Mouse (Mus musculus): ENCODE data around the gene Iqschfp. TPM values are rescaled to one million over a fixed set of nuclear protein-coding genes. Genes with fewer than 3 reads are reported as not detected.
A peak's percentile ranks its signal among the peaks of the same experiment; 100 is the strongest.

Iqschfp gene
- polyA plus RNA-seq, 1 experiment from 2014 or later: not detected

- Histone ChIP-seq H3K27ac (ENCODE audit: low read length) (no peak overlapping the region), H3K4me1 (ENCODE audit: control insufficient read depth, insufficient read depth, low read length) (no peaks in the 10 kb centered on the region), H3K4me2 (ENCODE audit: low read depth, low read length) (no peak overlapping the region), H3K36me3 (ENCODE audit: control insufficient read depth, insufficient read depth, low read length) (no peaks in the 10 kb centered on the region), H3K27me3 (replicated peaks; ENCODE audit: control insufficient read depth, insufficient read depth, low read length) (no peaks in the 10 kb centered on the region), H3K9ac (ENCODE audit: low read depth, low read length) (no peak overlapping the region), H3K9me3 (ENCODE audit: control insufficient read depth, low read length) (no peaks in the 10 kb centered on the region), H3K4me3 (ENCODE audit: low read length) (no peak overlapping the region)
- no peak for ATAC-seq
- 85% methylated on average over 2 of the region's 2 CpGs for WGBS
Observed at GRCm38 (mm10) chr3:67974340-67974998, 82.4 kb downstream of the Iqschfp start.

- Histone ChIP-seq H3K4me2 (ENCODE audit: low read depth, low read length) (no peak overlapping the region), H3K27ac (ENCODE audit: low read length) (no peak overlapping the region), H3K9me3 (ENCODE audit: control insufficient read depth, low read length) (no peaks in the 10 kb centered on the region), H3K36me3 (ENCODE audit: control insufficient read depth, insufficient read depth, low read length) (no peaks in the 10 kb centered on the region), H3K27me3 (replicated peaks; ENCODE audit: control insufficient read depth, insufficient read depth, low read length) (no peaks in the 10 kb centered on the region), H3K4me1 (ENCODE audit: control insufficient read depth, insufficient read depth, low read length) (no peaks in the 10 kb centered on the region), H3K9ac (ENCODE audit: low read depth, low read length) (no peak overlapping the region), H3K4me3 (ENCODE audit: low read length) (no peak overlapping the region)
- ATAC-seq: no peak
- 79% methylated on average over 1 of the region's 1 CpGs for whole genome bisulfite sequencing
Observed at GRCm38 (mm10) chr3:67980006-67980405, 88.0 kb downstream of the Iqschfp start.

GRCm38 (mm10) chr3:67983329-67983728 lies 91.3 kb downstream of the Iqschfp start:
- no peak overlapping the region for H3K9ac ChIP-seq (ENCODE audit: low read depth, low read length)
- no peaks in the 10 kb centered on the region for H3K4me1 ChIP-seq (ENCODE audit: control insufficient read depth, insufficient read depth, low read length)
- H3K27ac ChIP-seq (ENCODE audit: low read length): no peak overlapping the region
- no peaks in the 10 kb centered on the region for H3K36me3 ChIP-seq (ENCODE audit: control insufficient read depth, insufficient read depth, low read length)
- WGBS: 55% methylated on average over 12 of the region's 12 CpGs
- H3K27me3 ChIP-seq (replicated peaks; ENCODE audit: control insufficient read depth, insufficient read depth, low read length): no peaks in the 10 kb centered on the region
- no peaks in the 10 kb centered on the region for H3K9me3 ChIP-seq (ENCODE audit: control insufficient read depth, low read length)
- H3K4me2 ChIP-seq (ENCODE audit: low read depth, low read length): no peak overlapping the region
- no peak overlapping the region for H3K4me3 ChIP-seq (ENCODE audit: low read length)
- ATAC-seq: no peak

GRCm38 (mm10) chr3:68002415-68002814 lies 110.4 kb downstream of the Iqschfp start:
- WGBS: 84% methylated on average over 4 of the region's 4 CpGs
- Histone ChIP-seq H3K9ac (ENCODE audit: low read depth, low read length) (no peak overlapping the region), H3K4me2 (ENCODE audit: low read depth, low read length) (no peak overlapping the region), H3K9me3 (ENCODE audit: control insufficient read depth, low read length) (no peaks in the 10 kb centered on the region), H3K27me3 (replicated peaks; ENCODE audit: control insufficient read depth, insufficient read depth, low read length) (no peaks in the 10 kb centered on the region), H3K4me1 (ENCODE audit: control insufficient read depth, insufficient read depth, low read length) (no peaks in the 10 kb centered on the region), H3K27ac (ENCODE audit: low read length) (no peak overlapping the region), H3K4me3 (ENCODE audit: low read length) (no peak overlapping the region), H3K36me3 (ENCODE audit: control insufficient read depth, insufficient read depth, low read length) (no peaks in the 10 kb centered on the region)
- ATAC-seq: no peak

- no peak overlapping the region for H3K4me3 ChIP-seq (ENCODE audit: low read length)
- no peaks in the 10 kb centered on the region for H3K27me3 ChIP-seq (replicated peaks; ENCODE audit: control insufficient read depth, insufficient read depth, low read length)
- no peaks in the 10 kb centered on the region for H3K4me1 ChIP-seq (ENCODE audit: control insufficient read depth, insufficient read depth, low read length)
- H3K9me3 ChIP-seq (ENCODE audit: control insufficient read depth, low read length): no peaks in the 10 kb centered on the region
- no peaks in the 10 kb centered on the region for H3K36me3 ChIP-seq (ENCODE audit: control insufficient read depth, insufficient read depth, low read length)
- H3K27ac ChIP-seq (ENCODE audit: low read length): no peak overlapping the region
- H3K4me2 ChIP-seq (ENCODE audit: low read depth, low read length): no peak overlapping the region
- ATAC-seq: peak; percentile 38; the same call in 1 of the 2 replicates
- H3K9ac ChIP-seq (ENCODE audit: low read depth, low read length): no peak overlapping the region
Observed at GRCm38 (mm10) chr3:68012342-68012741, 120.3 kb downstream of the Iqschfp start.

GRCm38 (mm10) chr3:68015786-68016185 lies 123.8 kb downstream of the Iqschfp start:
- Histone ChIP-seq H3K9ac (ENCODE audit: low read depth, low read length) (no peak overlapping the region), H3K36me3 (ENCODE audit: control insufficient read depth, insufficient read depth, low read length) (no peaks in the 10 kb centered on the region), H3K9me3 (ENCODE audit: control insufficient read depth, low read length) (no peaks in the 10 kb centered on the region), H3K27ac (ENCODE audit: low read length) (no peak overlapping the region), H3K4me3 (ENCODE audit: low read length) (no peak overlapping the region), H3K4me1 (ENCODE audit: control insufficient read depth, insufficient read depth, low read length) (no peaks in the 10 kb centered on the region), H3K4me2 (ENCODE audit: low read depth, low read length) (no peak overlapping the region), H3K27me3 (replicated peaks; ENCODE audit: control insufficient read depth, insufficient read depth, low read length) (no peaks in the 10 kb centered on the region)
- ATAC-seq: no peak
- 68% methylated on average over 1 of the region's 1 CpGs for WGBS

- H3K4me3 ChIP-seq (ENCODE audit: low read length): no peak overlapping the region
Observed at GRCm38 (mm10) chr3:68019401-68019800, 127.4 kb downstream of the Iqschfp start.

GRCm38 (mm10) chr3:68036097-68036496 lies 144.1 kb downstream of the Iqschfp start:
- Histone ChIP-seq H3K9ac (ENCODE audit: low read depth, low read length) (no peak overlapping the region), H3K27me3 (replicated peaks; ENCODE audit: control insufficient read depth, insufficient read depth, low read length) (no peaks in the 10 kb centered on the region), H3K4me2 (ENCODE audit: low read depth, low read length) (no peak overlapping the region), H3K4me1 (ENCODE audit: control insufficient read depth, insufficient read depth, low read length) (no peaks in the 10 kb centered on the region), H3K9me3 (ENCODE audit: control insufficient read depth, low read length) (no peaks in the 10 kb centered on the region), H3K27ac (ENCODE audit: low read length) (no peak overlapping the region), H3K36me3 (ENCODE audit: control insufficient read depth, insufficient read depth, low read length) (no peaks in the 10 kb centered on the region), H3K4me3 (ENCODE audit: low read length) (no peak overlapping the region)
- ATAC-seq: no peak
- WGBS: 56% methylated on average over 3 of the region's 3 CpGs

More at GRCm38 (mm10) chr3:68019401-68019800, 127.4 kb downstream of the Iqschfp start:
- no peaks in the 10 kb centered on the region for H3K4me1 ChIP-seq (ENCODE audit: control insufficient read depth, insufficient read depth, low read length)
- no peak overlapping the region for H3K4me2 ChIP-seq (ENCODE audit: low read depth, low read length)
- ATAC-seq: no peak
- H3K9ac ChIP-seq (ENCODE audit: low read depth, low read length): no peak overlapping the region
- WGBS: 66% methylated on average over 4 of the region's 4 CpGs
- no peaks in the 10 kb centered on the region for H3K9me3 ChIP-seq (ENCODE audit: control insufficient read depth, low read length)
- no peaks in the 10 kb centered on the region for H3K27me3 ChIP-seq (replicated peaks; ENCODE audit: control insufficient read depth, insufficient read depth, low read length)
- no peak overlapping the region for H3K27ac ChIP-seq (ENCODE audit: low read length)
- no peaks in the 10 kb centered on the region for H3K36me3 ChIP-seq (ENCODE audit: control insufficient read depth, insufficient read depth, low read length)

GRCm38 (mm10) chr3:68042951-68043350 lies 150.9 kb downstream of the Iqschfp start:
- ATAC-seq: no peak
- 91% methylated on average over 2 of the region's 2 CpGs for WGBS
- Histone ChIP-seq H3K27ac (ENCODE audit: low read length) (no peak overlapping the region), H3K4me3 (ENCODE audit: low read length) (no peak overlapping the region), H3K4me2 (ENCODE audit: low read depth, low read length) (no peak overlapping the region), H3K36me3 (ENCODE audit: control insufficient read depth, insufficient read depth, low read length) (no peaks in the 10 kb centered on the region), H3K9ac (ENCODE audit: low read depth, low read length) (no peak overlapping the region), H3K4me1 (ENCODE audit: control insufficient read depth, insufficient read depth, low read length) (no peaks in the 10 kb centered on the region), H3K27me3 (replicated peaks; ENCODE audit: control insufficient read depth, insufficient read depth, low read length) (no peaks in the 10 kb centered on the region), H3K9me3 (ENCODE audit: control insufficient read depth, low read length) (no peaks in the 10 kb centered on the region)

All from intestine, embryonic 16.5 days (tissue).